Mouse (Mus musculus) lung, adult 2 months (tissue): ENCODE results near the gene Rassf3. TPM values are rescaled to one million over a fixed set of nuclear protein-coding genes. Genes with fewer than 3 reads are reported as not detected.
A peak's percentile ranks its signal among the peaks of the same experiment; 100 is the strongest.

Experiments used
- DNase-seq: peaks from one replicate; pipeline ENCODE4 v3.0.0; 2022
- H3K4me1 ChIP-seq: fragments of 200-500 bp; 2 replicates; pipeline ENCODE4 v1.6.1; 2011; ENCODE audit warnings: low read length; ENCODE audit not compliant: control insufficient read depth, insufficient read depth
- H3K4me3 ChIP-seq: fragments of 200-500 bp; replicated peaks from 2 replicates; pipeline ENCODE3; 2011; ENCODE audit warnings: low read depth, mild to moderate bottlenecking, control low read depth, low read length; ENCODE audit errors: extremely low read depth
- CTCF ChIP-seq: fragments of 200-500 bp; IDR thresholded peaks from 2 replicates; pipeline ENCODE4 v1.5.1; 2011; ENCODE audit warnings: mild to moderate bottlenecking, low read length, control low read depth; ENCODE audit not compliant: insufficient read depth
- POLR2A ChIP-seq: fragments of 200-500 bp; IDR thresholded peaks from 2 replicates; pipeline ENCODE4 v1.6.1; 2011; ENCODE audit warnings: low read depth, mild to moderate bottlenecking, control low read depth, low read length, borderline replicate concordance; ENCODE audit errors: extremely low read depth
- WGBS: fragments of 180-500 bp; shearing (Covaris S2); methylation state at CpG from one replicate; pipeline ENCODE4 v1.1.7; 2018; 5-methylcytosine and 5-hydroxymethylcytosine counted together
- polyA plus RNA-seq: library from polyadenylated mRNA; depleted of rRNA; stranded (reverse); fragments of >200 nt; gene quantifications from 2 replicates; pipeline ENCODE4 v1.2.3, GENCODE M21; 2012

The Rassf3 gene
- polyA plus RNA-seq, 1 experiment: 97.0 TPM

GRCm38 (mm10) chr10:121427136-121427535 is 49.0 kb downstream of the Rassf3 start:
- peaks cover 71% of the 10 kb centered on the region for H3K4me1 ChIP-seq
- WGBS: 51% methylated on average over 5 of the region's 5 CpGs
- no peak overlapping the region for H3K4me3 ChIP-seq
- TF ChIP-seq POLR2A: no peak
- peak; percentile 67 for TF ChIP-seq CTCF
- no peak for DNase-seq

- TF ChIP-seq POLR2A: no peak
- H3K4me3 ChIP-seq: no peak overlapping the region
- WGBS: 24% methylated on average over 5 of the region's 5 CpGs
- H3K4me1 ChIP-seq: peaks cover 74% of the 10 kb centered on the region
- DNase-seq: no peak
These were observed 49.6 kb downstream of the Rassf3 start for GRCm38 (mm10) chr10:121426458-121427070.

GRCm38 (mm10) chr10:121425506-121426025 is 50.6 kb downstream of the Rassf3 start:
- Histone ChIP-seq H3K4me3 (no peak overlapping the region), H3K4me1 (peaks cover 75% of the 10 kb centered on the region)
- 62% methylated on average over 14 of the region's 14 CpGs for WGBS
- no peak for DNase-seq
- TF ChIP-seq POLR2A: no peak
- TF ChIP-seq CTCF: no peak

GRCm38 (mm10) chr10:121425079-121425478 is 51.1 kb downstream of the Rassf3 start:
- TF ChIP-seq CTCF: no peak
- TF ChIP-seq POLR2A: no peak
- DNase-seq: no peak
- Histone ChIP-seq H3K4me3 (no peak overlapping the region), H3K4me1 (peaks cover 75% of the 10 kb centered on the region)
- 83% methylated on average over 5 of the region's 5 CpGs for WGBS

- DNase-seq: no peak
- 84% methylated on average over 3 of the region's 3 CpGs for WGBS
- Histone ChIP-seq H3K4me1 (peaks cover 76% of the 10 kb centered on the region), H3K4me3 (no peak overlapping the region)
- TF ChIP-seq CTCF (no peak), POLR2A (no peak)
These were observed 51.7 kb downstream of the Rassf3 start for GRCm38 (mm10) chr10:121424455-121424854.

- no peak for DNase-seq
These were observed 52.4 kb downstream of the Rassf3 start for GRCm38 (mm10) chr10:121423541-121424349.

GRCm38 (mm10) chr10:121422294-121422693 is 53.9 kb downstream of the Rassf3 start:
- TF ChIP-seq POLR2A: no peak
- no peak for TF ChIP-seq CTCF
- H3K4me1 ChIP-seq: peaks cover 69% of the 10 kb centered on the region
- no peak for DNase-seq
- 64% methylated on average over 6 of the region's 6 CpGs for WGBS
- no peak overlapping the region for H3K4me3 ChIP-seq

More at GRCm38 (mm10) chr10:121423541-121424349, 52.4 kb downstream of the Rassf3 start:
- WGBS: 55% methylated on average over 16 of the region's 16 CpGs
- TF ChIP-seq CTCF: no peak
- TF ChIP-seq POLR2A: no peak
- peaks cover 78% of the 10 kb centered on the region for H3K4me1 ChIP-seq
- H3K4me3 ChIP-seq: no peak overlapping the region

- TF ChIP-seq CTCF (no peak), POLR2A (no peak)
- peaks cover 64% of the 10 kb centered on the region for H3K4me1 ChIP-seq
- no peak for DNase-seq
- WGBS: 68% methylated on average over 11 of the region's 11 CpGs
- no peak overlapping the region for H3K4me3 ChIP-seq
These were observed 54.4 kb downstream of the Rassf3 start for GRCm38 (mm10) chr10:121421657-121422290.

- 35% methylated on average over 9 of the region's 9 CpGs for WGBS
- Histone ChIP-seq H3K4me1 (peaks cover 57% of the 10 kb centered on the region), H3K4me3 (no peak overlapping the region)
- TF ChIP-seq CTCF (no peak), POLR2A (no peak)
- no peak for DNase-seq
These were observed 55.1 kb downstream of the Rassf3 start for GRCm38 (mm10) chr10:121421023-121421422.
